Mouse (Mus musculus) heart, postnatal 0 days (tissue): ENCODE measurements around the gene Pdia6.

Experiments used
- CTCF ChIP-seq: IDR thresholded peaks from 2 replicates; pipeline ENCODE4 v1.5.1; 2016; ENCODE audit warnings: antibody characterized with exemption, control low read depth, low read depth
- EP300 ChIP-seq: IDR thresholded peaks from 2 replicates; pipeline ENCODE4 v1.6.1; 2016; ENCODE audit warnings: antibody characterized with exemption, low read depth

- TF ChIP-seq EP300: no peak
- no peak for TF ChIP-seq CTCF
Measured at GRCm38 (mm10) chr12:17289913-17290312, 23.6 kb downstream of the Pdia6 start.
